Mouse (Mus musculus): ENCODE measurements at regions not wholly inside any gene's neighbourhood (a gene's known extent, or its start where the extent isn't known, plus 50 kb on each side); places are given as distances from the start of the nearest gene placed in this dataset.

DNA sequence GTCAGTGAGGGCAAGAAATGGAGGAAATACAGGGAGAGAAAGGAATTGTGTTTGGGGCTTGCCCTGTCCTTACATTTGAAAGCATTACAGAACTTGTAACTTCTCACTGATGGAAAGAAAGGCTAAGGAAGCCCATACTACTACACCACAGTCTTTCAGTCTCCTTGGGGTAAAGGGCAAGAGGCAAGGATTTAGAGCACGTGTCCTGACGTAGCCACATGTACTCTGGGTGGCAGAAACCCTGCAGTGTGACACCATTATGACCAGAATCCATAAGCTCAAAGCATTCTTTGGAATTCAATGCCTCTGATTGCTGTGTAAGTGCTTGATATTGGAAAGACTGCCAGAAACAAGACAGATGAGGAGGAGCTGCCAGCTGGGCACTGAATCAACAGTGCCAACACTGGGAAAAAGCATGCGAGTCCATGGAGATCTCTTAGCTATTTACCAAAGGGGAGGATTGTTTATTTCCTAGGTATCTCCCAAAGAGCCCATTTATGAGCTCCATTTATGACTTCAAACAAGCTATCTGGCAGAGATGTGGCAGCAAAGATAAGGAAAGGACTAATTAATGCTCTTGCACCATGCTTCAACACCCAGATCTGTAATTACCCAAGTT lies 391.2 kb upstream of the Nt5c1b start:
- Histone ChIP-seq H3K27ac (ENCODE audit: low read length) (peak overlapping the region; percentile 52), H3K9me3 (ENCODE audit: control insufficient read depth, low read length) (no peaks in the 10 kb centered on the region), H3K9ac (ENCODE audit: low read length) (no peak overlapping the region), H3K27me3 (ENCODE audit: control insufficient read depth, insufficient read depth, low read depth, low read length) (no peaks in the 10 kb centered on the region), H3K4me2 (ENCODE audit: low read depth, low read length) (no peak overlapping the region), H3K36me3 (ENCODE audit: control insufficient read depth, insufficient read depth, low read length) (no peaks in the 10 kb centered on the region), H3K4me3 (ENCODE audit: low read length) (no peak overlapping the region), H3K4me1 (replicated peaks; ENCODE audit: control insufficient read depth, insufficient read depth, low read length) (peaks cover 10% of the 10 kb centered on the region)
- ATAC-seq (ENCODE audit: low read depth), result peak; percentile 28
- 40% methylated on average over 3 of the region's 3 CpGs for WGBS

DNA sequence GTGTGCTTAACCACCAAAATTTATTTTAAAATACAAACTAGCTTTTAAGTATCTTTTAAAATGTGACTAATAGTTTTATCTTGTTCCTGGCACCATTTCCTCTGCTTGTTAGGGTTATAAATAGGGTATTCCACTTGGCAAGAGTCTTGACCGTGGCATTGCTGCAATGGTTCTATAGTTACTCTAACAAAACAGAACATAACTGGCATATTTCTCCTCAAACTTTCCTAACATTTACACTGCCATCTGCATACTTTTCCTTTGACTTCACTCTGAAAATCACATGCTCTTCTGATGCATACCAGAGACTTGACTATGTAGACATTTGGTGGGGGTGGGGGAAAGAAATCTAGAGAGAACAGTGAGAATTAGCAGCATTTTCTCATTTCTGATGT lies 390.7 kb upstream of the Nt5c1b start:
- Histone ChIP-seq H3K9me3 (ENCODE audit: control insufficient read depth, low read length) (no peaks in the 10 kb centered on the region), H3K36me3 (ENCODE audit: control insufficient read depth, insufficient read depth, low read length) (no peaks in the 10 kb centered on the region), H3K27me3 (ENCODE audit: control insufficient read depth, insufficient read depth, low read depth, low read length) (no peaks in the 10 kb centered on the region), H3K9ac (ENCODE audit: low read length) (no peak overlapping the region), H3K4me2 (ENCODE audit: low read depth, low read length) (no peak overlapping the region), H3K4me1 (replicated peaks; ENCODE audit: control insufficient read depth, insufficient read depth, low read length) (peaks cover 10% of the 10 kb centered on the region), H3K27ac (ENCODE audit: low read length) (peak overlapping the region; percentile 52), H3K4me3 (ENCODE audit: low read length) (no peak overlapping the region)
- WGBS, result 19% methylated on average over 1 of the region's 1 CpGs
- ATAC-seq (ENCODE audit: low read depth), result peak; percentile 84

- no peak overlapping the region for H3K9ac ChIP-seq (ENCODE audit: low read length)
- no peaks in the 10 kb centered on the region for H3K36me3 ChIP-seq (ENCODE audit: control insufficient read depth, insufficient read depth, low read length)
- WGBS, result 83% methylated on average over 1 of the region's 1 CpGs
- H3K27me3 ChIP-seq (ENCODE audit: control insufficient read depth, insufficient read depth, low read depth, low read length), result no peaks in the 10 kb centered on the region
- H3K9me3 ChIP-seq (ENCODE audit: control insufficient read depth, low read length), result no peaks in the 10 kb centered on the region
- no peak overlapping the region for H3K27ac ChIP-seq (ENCODE audit: low read length)
- H3K4me2 ChIP-seq (ENCODE audit: low read depth, low read length), result no peak overlapping the region
- no peak for ATAC-seq (ENCODE audit: low read depth)
- no peak overlapping the region for H3K4me3 ChIP-seq (ENCODE audit: low read length)
- H3K4me1 ChIP-seq (replicated peaks; ENCODE audit: control insufficient read depth, insufficient read depth, low read length), result no peaks in the 10 kb centered on the region
Measured at GRCm38 (mm10) chr12:9991305-9991704, 378.5 kb upstream of the Nt5c1b start.

GRCm38 (mm10) chr12:9995670-9996069 lies 374.1 kb upstream of the Nt5c1b start:
- Histone ChIP-seq H3K36me3 (ENCODE audit: control insufficient read depth, insufficient read depth, low read length) (no peaks in the 10 kb centered on the region), H3K4me3 (ENCODE audit: low read length) (no peak overlapping the region), H3K9ac (ENCODE audit: low read length) (no peak overlapping the region), H3K4me1 (replicated peaks; ENCODE audit: control insufficient read depth, insufficient read depth, low read length) (peaks cover 11% of the 10 kb centered on the region), H3K27me3 (ENCODE audit: control insufficient read depth, insufficient read depth, low read depth, low read length) (no peaks in the 10 kb centered on the region), H3K27ac (ENCODE audit: low read length) (no peak overlapping the region), H3K9me3 (ENCODE audit: control insufficient read depth, low read length) (no peaks in the 10 kb centered on the region), H3K4me2 (ENCODE audit: low read depth, low read length) (no peak overlapping the region)
- peak; percentile 72 for ATAC-seq (ENCODE audit: low read depth)
- WGBS, result 34% methylated on average over 3 of the region's 3 CpGs

DNA sequence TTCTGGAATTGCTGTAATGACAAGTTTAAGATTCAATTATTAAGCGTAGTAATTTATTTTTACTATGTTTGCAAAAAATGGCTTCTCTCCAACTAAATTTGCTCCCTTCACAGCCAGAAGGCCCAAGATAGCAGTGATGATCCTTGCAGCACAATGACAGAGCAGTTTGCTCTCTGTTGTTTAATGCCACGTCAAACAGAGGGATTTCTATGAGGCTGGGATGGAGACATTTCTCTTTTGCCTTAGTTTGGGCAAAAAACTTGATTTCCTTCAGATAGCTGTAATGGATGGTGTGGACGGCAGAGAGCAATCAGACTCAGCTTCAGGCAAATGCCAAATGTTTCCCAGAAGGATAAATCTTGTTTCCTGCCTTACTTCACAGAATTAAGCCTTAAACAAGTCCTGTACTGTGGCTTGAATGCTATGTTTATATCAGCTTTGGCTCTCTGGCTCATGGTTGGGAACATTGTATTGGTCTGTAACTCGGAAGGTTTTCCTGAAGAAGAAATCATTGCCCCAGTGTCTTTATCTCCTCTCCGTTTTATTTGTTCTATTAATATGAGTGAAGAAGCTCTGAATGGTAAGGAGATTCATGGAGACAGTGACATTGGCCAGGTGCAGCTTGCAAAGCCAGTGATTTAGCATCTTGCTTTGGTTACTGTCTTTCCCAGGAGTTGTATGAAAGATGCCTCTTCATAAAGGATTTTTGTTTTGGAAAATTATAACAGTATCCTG lies 373.2 kb upstream of the Nt5c1b start:
- H3K4me2 ChIP-seq (ENCODE audit: low read depth, low read length), result no peak overlapping the region
- WGBS, result 43% methylated on average over 5 of the region's 5 CpGs

GRCm38 (mm10) chr12:9997190-9997561 lies 372.6 kb upstream of the Nt5c1b start:
- Histone ChIP-seq H3K4me3 (ENCODE audit: low read length) (no peak overlapping the region), H3K9ac (ENCODE audit: low read length) (no peak overlapping the region), H3K27me3 (ENCODE audit: control insufficient read depth, insufficient read depth, low read depth, low read length) (no peaks in the 10 kb centered on the region), H3K4me1 (replicated peaks; ENCODE audit: control insufficient read depth, insufficient read depth, low read length) (peaks cover 11% of the 10 kb centered on the region), H3K4me2 (ENCODE audit: low read depth, low read length) (no peak overlapping the region), H3K36me3 (ENCODE audit: control insufficient read depth, insufficient read depth, low read length) (no peaks in the 10 kb centered on the region), H3K9me3 (ENCODE audit: control insufficient read depth, low read length) (no peaks in the 10 kb centered on the region), H3K27ac (ENCODE audit: low read length) (peak overlapping the region; percentile 73)
- no peak for ATAC-seq (ENCODE audit: low read depth)
- WGBS, result 48% methylated on average over 9 of the region's 9 CpGs

More for the DNA sequence above, 373.2 kb upstream of the Nt5c1b start:
- Histone ChIP-seq H3K9me3 (ENCODE audit: control insufficient read depth, low read length) (no peaks in the 10 kb centered on the region), H3K9ac (ENCODE audit: low read length) (no peak overlapping the region), H3K4me1 (replicated peaks; ENCODE audit: control insufficient read depth, insufficient read depth, low read length) (peaks cover 11% of the 10 kb centered on the region), H3K36me3 (ENCODE audit: control insufficient read depth, insufficient read depth, low read length) (no peaks in the 10 kb centered on the region), H3K27me3 (ENCODE audit: control insufficient read depth, insufficient read depth, low read depth, low read length) (no peaks in the 10 kb centered on the region), H3K27ac (ENCODE audit: low read length) (peak overlapping the region; percentile 73), H3K4me3 (ENCODE audit: low read length) (no peak overlapping the region)
- ATAC-seq (ENCODE audit: low read depth), result peak; percentile 36; the same call in 1 of the 2 replicates

- WGBS, result 45% methylated on average over 3 of the region's 3 CpGs
- H3K9me3 ChIP-seq (ENCODE audit: control insufficient read depth, low read length), result no peaks in the 10 kb centered on the region
- H3K4me1 ChIP-seq (replicated peaks; ENCODE audit: control insufficient read depth, insufficient read depth, low read length), result peaks cover 11% of the 10 kb centered on the region
- no peak overlapping the region for H3K9ac ChIP-seq (ENCODE audit: low read length)
- ATAC-seq (ENCODE audit: low read depth), result peak; percentile 13; the same call in 1 of the 2 replicates
- no peaks in the 10 kb centered on the region for H3K27me3 ChIP-seq (ENCODE audit: control insufficient read depth, insufficient read depth, low read depth, low read length)
- H3K27ac ChIP-seq (ENCODE audit: low read length), result peak overlapping the region; percentile 46; the same call in 1 of the 2 replicates
- no peak overlapping the region for H3K4me2 ChIP-seq (ENCODE audit: low read depth, low read length)
- no peak overlapping the region for H3K4me3 ChIP-seq (ENCODE audit: low read length)
- H3K36me3 ChIP-seq (ENCODE audit: control insufficient read depth, insufficient read depth, low read length), result no peaks in the 10 kb centered on the region
Measured at GRCm38 (mm10) chr12:9997571-9997970, 372.2 kb upstream of the Nt5c1b start.

DNA sequence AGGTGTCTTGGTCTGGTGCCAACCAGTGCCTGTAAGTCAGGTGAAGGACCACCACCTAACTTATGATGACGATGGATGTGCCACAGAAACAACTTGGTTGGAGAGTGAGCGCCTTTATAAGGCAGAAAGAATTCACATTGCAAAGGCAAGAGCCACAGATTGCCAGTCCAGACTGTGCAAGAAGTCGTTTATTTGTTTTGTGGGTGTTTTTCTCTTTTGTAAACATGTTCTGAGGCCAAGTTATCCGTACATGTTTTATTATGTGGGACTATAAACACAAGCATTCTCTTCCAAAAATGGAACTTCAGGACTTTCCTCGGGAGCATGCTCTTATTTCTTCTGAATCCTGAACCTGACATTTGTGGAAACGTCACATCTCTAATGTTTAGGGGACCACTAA lies 369.8 kb upstream of the Nt5c1b start:
- Histone ChIP-seq H3K9ac (ENCODE audit: low read length) (no peak overlapping the region), H3K4me2 (ENCODE audit: low read depth, low read length) (no peak overlapping the region), H3K36me3 (ENCODE audit: control insufficient read depth, insufficient read depth, low read length) (no peaks in the 10 kb centered on the region), H3K9me3 (ENCODE audit: control insufficient read depth, low read length) (no peaks in the 10 kb centered on the region), H3K4me3 (ENCODE audit: low read length) (no peak overlapping the region), H3K27ac (ENCODE audit: low read length) (0 out of 2 replicates have a peak overlapping the region, but pooled peaks have one; percentile 13), H3K27me3 (ENCODE audit: control insufficient read depth, insufficient read depth, low read depth, low read length) (no peaks in the 10 kb centered on the region), H3K4me1 (replicated peaks; ENCODE audit: control insufficient read depth, insufficient read depth, low read length) (peaks cover 11% of the 10 kb centered on the region)
- WGBS, result 48% methylated on average over 6 of the region's 6 CpGs
- peak; percentile 57; the same call in 1 of the 2 replicates for ATAC-seq (ENCODE audit: low read depth)

- no peak for ATAC-seq (ENCODE audit: low read depth)
- Histone ChIP-seq H3K4me3 (ENCODE audit: low read length) (no peak overlapping the region), H3K9ac (ENCODE audit: low read length) (no peak overlapping the region), H3K27me3 (ENCODE audit: control insufficient read depth, insufficient read depth, low read depth, low read length) (no peaks in the 10 kb centered on the region), H3K4me2 (ENCODE audit: low read depth, low read length) (no peak overlapping the region), H3K9me3 (ENCODE audit: control insufficient read depth, low read length) (no peaks in the 10 kb centered on the region), H3K4me1 (replicated peaks; ENCODE audit: control insufficient read depth, insufficient read depth, low read length) (no peaks in the 10 kb centered on the region), H3K36me3 (ENCODE audit: control insufficient read depth, insufficient read depth, low read length) (no peaks in the 10 kb centered on the region), H3K27ac (ENCODE audit: low read length) (no peak overlapping the region)
- 43% methylated on average over 3 of the region's 3 CpGs for WGBS
Measured at GRCm38 (mm10) chr12:10008473-10008872, 361.3 kb upstream of the Nt5c1b start.

Data from lung, embryonic 16.5 days (tissue).